Mouse (Mus musculus) cerebellum, adult 9-11 months (tissue): ENCODE results near the gene Zfp467.

Source experiments
- DNase-seq: peaks from one replicate; pipeline ENCODE4 v3.0.0; 2022

Gene Zfp467

GRCm38 (mm10) chr6:48445181-48446101, at the start of gene Zfp467:
Gene Zfp467 (minus strand): TSS chr6:48445825.
- DNase-seq: peak; percentile 84

- no peak for DNase-seq
Observed at GRCm38 (mm10) chr6:48493136-48493730, 47.6 kb upstream of the Zfp467 start.

DNA sequence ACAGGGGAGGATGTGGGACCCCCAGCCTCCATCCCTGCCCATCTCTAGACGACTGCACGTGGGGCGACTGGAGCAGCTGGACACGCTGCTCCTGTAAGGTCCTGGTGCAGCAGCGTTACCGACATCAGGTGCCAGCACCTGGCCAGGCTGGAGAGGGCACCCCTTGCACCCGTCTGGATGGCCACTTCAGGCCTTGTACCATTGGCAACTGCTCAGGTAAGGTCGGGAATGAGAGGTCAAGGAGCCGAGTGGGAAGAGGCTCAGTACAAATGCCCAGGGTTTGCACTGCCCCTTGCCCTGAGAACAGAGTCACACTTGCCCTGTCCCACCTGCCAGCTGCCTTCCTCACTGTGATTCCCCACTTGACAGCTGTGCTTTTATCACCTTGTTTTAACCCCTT, 45.7 kb upstream of the Zfp467 start:
- no peak for DNase-seq

- DNase-seq: peak; percentile 59
Observed at GRCm38 (mm10) chr6:48489741-48490140, 44.1 kb upstream of the Zfp467 start.

DNA sequence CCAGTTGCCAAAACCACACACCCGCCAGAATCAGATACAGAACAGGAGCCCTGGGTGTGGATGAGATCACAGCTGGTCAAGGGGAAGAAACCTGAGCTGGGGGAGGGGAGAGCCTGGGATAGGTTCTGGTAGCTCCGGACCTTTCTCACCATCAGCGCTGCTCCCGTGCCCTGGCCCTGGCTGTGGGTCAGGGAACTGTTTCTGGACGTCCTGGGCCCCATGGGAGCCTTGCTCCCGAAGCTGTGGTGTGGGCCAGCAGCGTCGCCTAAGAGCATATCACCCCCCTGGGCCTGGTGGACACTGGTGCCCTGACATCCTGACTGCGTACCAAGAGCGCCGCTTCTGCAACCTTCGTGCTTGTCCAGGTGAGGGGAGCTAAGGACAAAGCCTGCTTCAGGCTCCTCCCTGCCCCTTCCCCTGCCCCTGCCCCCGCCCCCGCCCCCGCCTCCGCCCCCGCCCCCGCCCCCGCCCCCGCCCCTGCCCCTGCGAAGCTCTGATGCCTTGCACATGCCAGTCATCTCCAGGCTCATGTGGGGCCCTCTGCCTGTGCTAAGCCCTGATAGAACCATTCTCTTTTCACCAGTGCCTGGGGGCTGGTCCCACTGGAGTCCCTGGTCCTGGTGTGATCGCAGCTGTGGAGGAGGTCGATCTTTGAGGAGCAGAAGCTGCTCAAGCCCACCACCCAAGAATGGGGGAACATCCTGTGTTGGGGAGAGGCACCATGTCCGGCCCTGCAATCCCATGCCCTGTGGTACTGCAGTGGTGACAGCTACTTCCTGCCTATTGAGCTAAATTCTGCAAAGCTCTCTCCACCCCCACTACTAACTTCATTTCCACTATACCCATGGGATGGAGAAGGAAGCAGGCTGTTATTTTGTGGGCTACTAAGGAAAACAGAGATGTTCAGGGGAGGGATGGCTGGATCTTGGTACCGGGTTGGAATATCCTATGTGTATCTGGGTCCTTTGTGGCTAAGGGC, 42.4 kb upstream of the Zfp467 start:
- no peak for DNase-seq

DNA sequence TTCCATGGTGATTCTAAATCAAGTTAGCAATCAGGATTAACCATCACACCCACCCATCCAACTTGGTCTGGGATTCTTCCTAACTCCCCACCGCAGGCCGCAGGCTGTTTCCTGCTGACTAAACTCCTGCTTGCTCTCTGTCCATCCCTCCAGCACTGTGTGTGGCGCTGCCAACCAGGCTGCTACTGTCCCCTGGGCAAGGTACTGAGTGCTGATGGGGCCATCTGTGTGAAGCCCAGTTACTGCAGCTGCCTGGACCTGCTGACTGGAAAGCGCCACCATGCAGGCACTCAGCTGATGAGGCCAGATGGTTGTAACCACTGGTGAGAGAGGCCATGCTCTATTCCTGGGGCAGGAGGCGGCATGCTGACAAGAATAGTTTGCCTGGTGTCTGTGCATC, 36.9 kb upstream of the Zfp467 start:
- no peak for DNase-seq

GRCm38 (mm10) chr6:48478446-48478845, 32.8 kb upstream of the Zfp467 start:
- no peak for DNase-seq

DNA sequence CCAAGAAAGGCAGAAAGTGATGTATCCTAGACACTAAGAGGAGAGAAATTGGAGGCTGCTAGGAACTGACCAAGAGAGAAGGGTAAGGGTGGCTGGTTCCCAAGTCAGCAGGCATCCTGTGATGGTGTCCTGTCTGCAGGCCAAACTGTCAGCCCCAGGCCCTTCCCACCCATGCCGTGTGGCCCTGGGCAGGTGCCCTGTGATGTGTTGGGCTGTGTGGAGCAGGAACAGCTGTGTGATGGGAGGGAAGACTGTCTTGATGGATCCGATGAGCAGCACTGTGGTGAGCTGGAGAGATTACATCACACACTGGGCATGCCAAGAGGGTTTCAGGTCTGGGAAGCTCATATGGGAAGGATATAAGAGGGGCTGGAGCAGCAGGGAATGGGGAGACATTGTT, 25.1 kb upstream of the Zfp467 start:
- no peak for DNase-seq

DNA sequence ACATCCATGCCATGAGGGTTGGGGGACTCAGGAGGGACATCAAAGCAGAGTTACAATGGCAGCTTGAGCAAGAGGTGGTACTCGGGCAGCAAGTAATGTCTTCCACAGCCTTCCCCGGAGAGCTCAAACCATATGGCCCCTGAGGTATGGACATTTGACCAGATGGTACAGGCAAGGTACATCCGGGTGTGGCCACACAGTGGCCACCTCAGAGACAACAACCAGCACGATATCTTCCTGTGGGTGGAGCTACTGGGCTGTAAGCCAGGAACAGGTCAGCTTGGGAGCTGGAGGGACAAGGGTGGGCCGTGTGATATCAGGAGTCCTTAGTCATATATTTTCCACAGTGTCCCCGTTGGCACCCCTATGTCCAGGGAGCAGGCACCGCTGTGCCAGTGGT, 21.9 kb upstream of the Zfp467 start:
- DNase-seq: peak; percentile 45

DNA sequence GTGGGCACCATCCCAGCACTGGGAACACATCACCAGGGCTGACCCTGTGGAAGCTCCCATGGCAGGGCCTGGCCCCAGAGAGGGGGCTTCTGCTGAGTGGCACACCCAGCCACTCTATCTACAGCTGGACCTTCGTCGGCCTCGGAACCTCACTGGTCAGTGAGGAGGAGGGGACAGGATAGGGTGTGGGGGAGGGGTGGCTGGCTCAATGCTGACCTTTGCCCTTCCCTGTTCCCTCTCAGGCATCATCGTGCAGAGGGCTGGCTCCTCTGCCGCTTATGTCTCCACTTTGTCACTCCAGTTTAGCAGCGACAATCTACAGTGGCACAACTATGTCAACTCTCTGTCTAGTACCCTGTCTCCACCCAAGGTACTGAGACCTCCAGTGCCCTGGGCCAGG, 21.1 kb upstream of the Zfp467 start:
- DNase-seq: no peak

GRCm38 (mm10) chr6:48464966-48465679, 19.5 kb upstream of the Zfp467 start:
- DNase-seq: no peak

DNA sequence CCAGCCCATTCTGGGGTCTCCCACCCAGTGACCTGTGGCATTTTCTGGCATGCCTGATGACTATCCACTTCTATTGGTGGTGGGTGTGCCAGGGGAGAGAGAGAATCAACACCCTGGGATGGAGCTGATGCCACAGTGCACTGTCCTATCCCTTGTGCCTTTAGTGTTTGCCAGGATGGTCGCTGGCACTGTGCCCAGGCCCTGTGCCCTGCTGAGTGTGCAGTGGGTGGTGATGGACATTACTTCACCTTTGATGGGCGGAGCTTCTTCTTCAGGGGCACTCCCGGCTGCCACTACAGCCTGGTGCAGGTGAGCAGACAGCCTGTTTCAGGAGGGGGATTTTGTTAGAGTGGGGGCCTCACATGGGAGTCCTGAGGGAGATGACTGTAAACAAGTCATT, 7.1 kb upstream of the Zfp467 start:
- DNase-seq: no peak

DNA sequence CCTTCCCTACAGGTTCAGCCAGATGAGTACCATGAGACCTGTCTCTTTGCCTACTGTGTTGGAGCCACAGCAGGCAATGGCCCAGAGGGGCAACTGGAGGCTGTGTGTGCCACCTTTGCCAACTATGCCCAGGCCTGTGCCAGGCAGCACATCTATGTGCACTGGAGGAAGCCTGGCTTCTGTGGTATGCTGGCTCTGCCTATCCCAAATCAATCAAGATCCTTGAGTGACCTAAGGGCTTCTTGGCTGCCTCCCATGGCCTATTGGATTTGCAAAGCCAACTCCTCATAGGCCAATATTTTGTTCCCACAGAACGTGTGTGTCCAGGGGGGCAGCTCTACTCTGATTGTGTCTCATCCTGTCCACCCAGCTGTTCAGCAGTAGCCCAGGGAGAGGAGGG, 6.5 kb upstream of the Zfp467 start:
- no peak for DNase-seq

GRCm38 (mm10) chr6:48448527-48448926, 2.9 kb upstream of the Zfp467 start:
- DNase-seq: no peak

DNA sequence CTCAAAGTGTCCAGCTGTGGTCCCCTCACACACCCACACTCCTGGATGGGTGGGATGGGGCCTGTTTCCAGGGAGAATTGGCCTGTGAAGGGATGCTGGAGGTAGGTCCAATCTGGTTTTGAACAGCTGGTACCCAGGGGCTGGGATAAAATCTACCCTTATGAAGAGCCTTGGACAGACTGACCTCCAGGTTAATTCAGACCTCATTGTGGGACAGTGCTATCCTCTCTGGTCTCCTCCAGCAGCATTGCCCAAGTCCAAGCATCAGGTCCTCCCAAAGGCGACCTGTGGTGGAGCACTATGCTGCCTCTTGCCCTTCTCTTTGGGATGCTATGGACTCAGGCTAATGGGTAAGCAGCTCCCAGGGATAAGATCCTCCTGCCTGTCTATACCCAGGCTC, 2.3 kb upstream of the Zfp467 start, which contains the start of gene Sspo:
Sspo (plus strand) TSS at position 301 of the 400 bp plus-strand sequence.
- no peak for DNase-seq

- no peak for DNase-seq
Observed at GRCm38 (mm10) chr6:48446896-48447295, 1.3 kb upstream of the Zfp467 start.

- DNase-seq: no peak
Observed at GRCm38 (mm10) chr6:48446256-48446655, 631 bp upstream of the Zfp467 start.

- DNase-seq: peak; percentile 84
Observed at GRCm38 (mm10) chr6:48444310-48445180, 1.1 kb downstream of the Zfp467 start.

DNA sequence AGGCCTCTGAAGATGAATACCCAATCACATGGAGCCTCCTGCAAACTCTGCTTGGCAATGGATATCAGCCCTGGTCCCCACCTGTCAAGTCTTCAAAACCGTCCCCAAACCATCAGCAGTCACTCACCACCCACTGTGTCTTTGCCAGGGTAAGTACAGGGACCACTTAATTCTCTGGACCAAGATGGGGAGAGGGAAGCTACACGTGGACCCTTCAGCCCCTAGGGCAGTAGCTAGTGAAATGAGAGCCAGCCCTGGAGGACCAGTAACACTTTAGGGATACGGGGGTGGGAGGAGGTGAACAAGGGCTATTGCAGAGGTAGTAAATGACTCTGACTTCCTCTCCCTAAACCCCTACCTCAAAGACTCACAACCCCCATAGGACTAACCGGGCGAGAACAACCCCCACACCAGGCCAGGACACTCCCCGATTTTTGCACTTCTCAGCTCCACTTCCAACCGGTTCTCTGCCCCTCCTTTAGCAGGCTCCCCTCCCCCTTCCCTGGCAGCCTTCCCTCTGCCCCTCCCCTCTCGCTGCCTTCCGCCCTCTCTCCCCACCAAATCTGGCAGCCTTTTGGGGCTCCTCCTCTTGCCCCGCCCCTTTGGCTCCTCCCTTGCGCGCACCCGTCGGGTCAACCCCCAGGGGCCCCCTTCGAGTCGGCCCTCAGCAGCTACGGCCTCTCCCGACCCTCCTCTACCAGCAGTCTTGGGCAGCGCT, 1.9 kb downstream of the Zfp467 start:
- DNase-seq: peak; percentile 96

DNA sequence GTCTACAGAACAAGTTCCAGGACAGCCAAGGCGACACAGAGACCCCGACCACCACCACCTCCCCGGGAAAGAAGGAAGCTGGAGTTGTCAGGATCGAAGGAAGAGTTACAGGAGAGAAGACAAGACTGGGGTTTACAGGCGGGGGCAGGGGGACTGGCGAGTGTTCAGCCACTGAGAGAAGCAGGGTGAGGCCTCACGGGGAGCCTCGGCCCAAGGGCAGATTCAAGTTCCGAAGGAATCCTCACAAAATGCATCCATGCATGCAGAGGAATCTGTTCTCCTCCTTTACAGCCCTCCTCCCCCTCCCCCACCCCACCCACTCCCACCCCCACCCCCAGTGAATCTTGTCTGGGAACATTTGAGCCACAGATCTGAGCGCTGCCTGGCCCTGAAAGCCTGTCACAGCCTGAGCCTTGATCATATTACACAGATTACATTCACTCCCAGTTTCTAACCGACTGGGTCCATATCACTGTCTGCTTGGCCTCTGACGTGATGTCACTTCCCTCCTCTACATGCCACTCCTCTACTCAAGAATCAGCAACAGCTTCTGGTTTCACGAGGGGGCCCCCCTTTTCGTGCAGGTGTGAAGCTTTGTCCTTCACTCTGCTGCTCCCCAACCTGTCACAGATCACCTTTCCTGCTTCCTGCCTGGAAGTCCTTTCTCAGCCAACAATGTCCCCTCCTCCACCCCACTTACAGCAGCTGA, 5.2 kb downstream of the Zfp467 start:
- no peak for DNase-seq
